Mouse (Mus musculus): Measurements from ENCODE around the gene Cdc5l.

DNA sequence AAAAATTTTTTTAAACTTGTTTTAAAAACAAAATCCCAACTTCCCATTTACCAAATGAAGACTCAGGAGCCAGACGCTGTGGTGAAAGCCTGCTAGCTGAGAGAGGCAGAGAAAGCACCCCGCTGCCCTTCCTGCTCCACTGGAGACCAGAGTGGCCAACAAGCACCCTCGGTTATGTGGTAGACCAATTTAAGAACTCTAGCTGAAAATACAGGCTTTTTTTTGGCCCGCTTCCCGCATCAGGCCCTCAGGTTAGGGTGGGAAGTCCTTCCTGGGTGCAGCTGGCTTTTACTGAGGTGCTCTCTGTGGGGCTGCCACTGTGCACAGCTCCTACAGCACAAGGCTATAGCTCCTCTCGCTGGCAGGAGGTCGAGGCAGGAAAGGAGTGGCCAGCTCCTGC lies 46.6 kb downstream of the Cdc5l start:
- TF ChIP-seq CTCF (IDR thresholded peaks at IDR 0.05; ENCODE audit: extremely low read depth, insufficient read depth, low read length): no peak
- no peak for TF ChIP-seq POLR2A (IDR thresholded peaks at IDR 0.05; ENCODE audit: extremely low read depth, insufficient read depth, low read length)

Data from cortical plate, adult 2 months (tissue).